Mouse (Mus musculus) myocyte (in vitro differentiated cells): ENCODE measurements around the gene Gk5. TPM values are rescaled to one million over a fixed set of nuclear protein-coding genes. Genes with fewer than 3 reads are reported as not detected.

Experiments used
- H3K27me3 ChIP-seq: one replicate; pipeline ENCODE4 v1.6.1; 2011; ENCODE audit not compliant: control insufficient read depth, insufficient read depth, insufficient read length
- H3K36me3 ChIP-seq: one replicate; pipeline ENCODE4 v1.6.1; 2011; ENCODE audit not compliant: control insufficient read depth, insufficient read depth
- H3K4me2 ChIP-seq: one replicate; pipeline ENCODE4 v1.6.1; 2011; ENCODE audit warnings: low read depth, control low read depth
- H3K4me3 ChIP-seq: one replicate; pipeline ENCODE4 v1.5.1; 2011; ENCODE audit warnings: mild to moderate bottlenecking, control low read depth, moderate library complexity
- H3K79me2 ChIP-seq: one replicate; pipeline ENCODE4 v1.6.1; 2011; ENCODE audit not compliant: control insufficient read depth, insufficient read depth
- H3ac ChIP-seq: one replicate; pipeline ENCODE4 v1.6.1; 2011; ENCODE audit not compliant: control insufficient read depth, insufficient read length
- CEBPB ChIP-seq: IDR thresholded peaks from 2 replicates; pipeline ENCODE4 v1.6.1; 2011; ENCODE audit warnings: mild to moderate bottlenecking, moderate library complexity; ENCODE audit not compliant: poor library complexity, insufficient read depth, severe bottlenecking
- E2F4 ChIP-seq: IDR thresholded peaks from one replicate; pipeline ENCODE4 v1.6.1; 2011; ENCODE audit warnings: mild to moderate bottlenecking, control low read depth, moderate library complexity; ENCODE audit not compliant: insufficient read depth
- MAX ChIP-seq: IDR thresholded peaks from one replicate; pipeline ENCODE4 v1.6.1; 2011; ENCODE audit warnings: low read depth, mild to moderate bottlenecking, control low read depth
- MYOD1 ChIP-seq, 3 experiments: IDR thresholded peaks; one replicate each; pipeline ENCODE4 v1.6.1; 2011; ENCODE audit warnings: control low read depth in 2 of 3, low read depth in 2 of 3, mild to moderate bottlenecking in 2 of 3, moderate library complexity in 1 of 3; ENCODE audit not compliant: insufficient read length in 2 of 3, control insufficient read depth in 1 of 3
- MYOG ChIP-seq, 3 experiments: IDR thresholded peaks; one replicate each; pipeline ENCODE4 v1.6.1; 2011; ENCODE audit warnings: control low read depth in 2 of 3, low read depth in 2 of 3, mild to moderate bottlenecking in 2 of 3; ENCODE audit not compliant: insufficient read length in 2 of 3, control insufficient read depth in 1 of 3, insufficient read depth in 1 of 3
- POLR2A ChIP-seq: IDR thresholded peaks from one replicate; pipeline ENCODE4 v1.6.1; 2011; ENCODE audit warnings: low read depth, mild to moderate bottlenecking, control low read depth, moderate library complexity; ENCODE audit not compliant: insufficient read length
- POLR2AphosphoS2 ChIP-seq: IDR thresholded peaks from one replicate; pipeline ENCODE4 v1.6.1; 2011; ENCODE audit warnings: low read depth, control low read depth; ENCODE audit not compliant: insufficient read length
- REST ChIP-seq: IDR thresholded peaks from one replicate; pipeline ENCODE4 v1.6.1; 2011; ENCODE audit warnings: mild to moderate bottlenecking, control low read depth, moderate library complexity; ENCODE audit not compliant: insufficient read depth, insufficient read length
- SRF ChIP-seq: IDR thresholded peaks from one replicate; pipeline ENCODE4 v1.6.1; 2011; ENCODE audit warnings: low read depth; ENCODE audit not compliant: control insufficient read depth, insufficient read length
- TCF12 ChIP-seq: IDR thresholded peaks from one replicate; pipeline ENCODE4 v1.6.1; 2011; ENCODE audit warnings: mild to moderate bottlenecking, control low read depth; ENCODE audit not compliant: poor library complexity, insufficient read depth, severe bottlenecking
- TCF3 ChIP-seq: IDR thresholded peaks from one replicate; pipeline ENCODE4 v1.6.1; 2011; ENCODE audit warnings: low read depth, control low read depth; ENCODE audit not compliant: insufficient read length
- USF1 ChIP-seq: IDR thresholded peaks from one replicate; pipeline ENCODE4 v1.6.1; 2011; ENCODE audit warnings: low read depth, mild to moderate bottlenecking, control low read depth, moderate library complexity
- polyA plus RNA-seq: library from polyadenylated mRNA; unstranded; fragments of >200 nt; fragmentation: generic; extraction: Trizol; gene quantifications from one replicate; pipeline ENCODE4 v1.2.1, GENCODE M21; 2012; ENCODE audit warnings: missing spikeins

Gk5 gene
- polyA plus RNA-seq, 1 experiment, result 0.82 TPM

DNA sequence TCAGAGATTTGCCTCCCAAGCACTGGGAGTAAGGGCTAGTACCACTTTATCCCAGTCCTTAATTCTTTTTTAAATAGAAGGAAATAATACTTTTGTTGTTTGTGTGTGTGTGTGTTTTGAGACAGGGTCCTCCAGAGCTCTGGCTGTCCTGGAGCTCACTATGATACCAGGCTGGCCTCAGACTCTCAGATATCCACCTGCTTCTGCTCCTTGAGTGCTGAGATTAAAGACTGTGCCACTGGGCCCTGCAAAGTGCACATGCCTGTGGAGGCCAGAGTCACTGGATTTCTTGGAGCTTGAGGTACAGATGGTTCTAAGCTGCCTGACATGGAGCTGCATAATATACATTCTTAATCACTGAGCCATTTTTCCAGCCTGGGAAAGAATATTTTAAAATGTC, 109.1 kb downstream of the Gk5 start:
- Histone ChIP-seq H3ac (no peak overlapping the region), H3K4me3 (no peak overlapping the region), H3K79me2 (no peaks in the 10 kb centered on the region), H3K36me3 (no peaks in the 10 kb centered on the region), H3K27me3 (no peaks in the 10 kb centered on the region), H3K4me2 (no peak overlapping the region)
- TF ChIP-seq TCF12 (no peak), MAX (no peak), REST (no peak), MYOD1 (IDR thresholded peaks at IDR 0.05; ENCODE audit: control insufficient read depth in 1 of 3, insufficient read length in 2 of 3, low read depth in 2 of 3) (no peak), MYOG (IDR thresholded peaks at IDR 0.05; ENCODE audit: control insufficient read depth in 1 of 3, insufficient read depth in 1 of 3, insufficient read length in 2 of 3, low read depth in 2 of 3) (no peak), E2F4 (no peak), POLR2AphosphoS2 (no peak), USF1 (no peak), POLR2A (no peak), TCF3 (no peak), SRF (no peak), CEBPB (no peak)

DNA sequence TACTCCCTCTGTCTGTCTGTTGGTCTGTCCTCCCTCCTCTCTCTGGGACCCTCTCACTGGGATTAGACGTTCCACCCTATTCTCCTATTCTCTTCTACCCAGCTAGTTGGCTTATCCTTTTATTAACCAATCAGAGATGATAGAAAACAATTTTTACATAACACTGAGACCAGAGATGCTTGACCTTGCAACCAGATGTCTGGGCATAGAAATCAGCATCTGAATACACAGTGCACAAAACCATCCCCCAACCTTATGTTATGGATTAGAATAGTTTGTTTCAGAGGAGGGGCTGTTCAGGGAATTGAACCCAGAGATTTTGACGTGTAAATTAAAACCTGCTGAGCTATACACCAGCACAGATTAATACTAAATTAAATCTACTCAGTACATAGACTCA, 111.1 kb downstream of the Gk5 start:
- Histone ChIP-seq H3K36me3 (no peaks in the 10 kb centered on the region), H3K4me2 (no peak overlapping the region), H3K27me3 (no peaks in the 10 kb centered on the region), H3ac (no peak overlapping the region), H3K4me3 (no peak overlapping the region), H3K79me2 (no peaks in the 10 kb centered on the region)
- TF ChIP-seq TCF12 (no peak), REST (no peak), POLR2A (no peak), USF1 (no peak), POLR2AphosphoS2 (no peak), MYOD1 (IDR thresholded peaks at IDR 0.05; ENCODE audit: control insufficient read depth in 1 of 3, insufficient read length in 2 of 3, low read depth in 2 of 3) (no peak), E2F4 (no peak), MYOG (IDR thresholded peaks at IDR 0.05; ENCODE audit: control insufficient read depth in 1 of 3, insufficient read depth in 1 of 3, insufficient read length in 2 of 3, low read depth in 2 of 3) (no peak), MAX (no peak), CEBPB (no peak), TCF3 (no peak), SRF (no peak)

Other genes starting within 250 kb of the Gk5 start
- 2.9 TPM for gene Xrn1, start 164.6 kb upstream of the Gk5 start, polyA plus RNA-seq
- 5.6 TPM for gene Tfdp2, start 76.9 kb downstream of the Gk5 start, polyA plus RNA-seq
- gene Atp1b3, start 245.1 kb downstream of the Gk5 start, polyA plus RNA-seq, result 102 TPM